Mouse (Mus musculus) forebrain, embryonic 11.5 days (tissue): ENCODE measurements around the gene Cdr2. TPM values are rescaled to one million over a fixed set of nuclear protein-coding genes. Genes with fewer than 3 reads are reported as not detected.

Source experiments
- ATAC-seq: fragments of 200-750 bp; cut with Nextera tagmentation; replicated peaks from 2 replicates; pipeline ENCODE4 v1.8.0; 2017; ENCODE audit warnings: moderate TSS enrichment; ENCODE audit not compliant: low FRiP score
- DNase-seq: peaks from one replicate; pipeline ENCODE4 v3.0.0-alpha.2; 2017; ENCODE audit warnings: low spot score
- H3K27ac ChIP-seq: fragments of 300-500 bp; sonication (generic); 2 replicates; pipeline ENCODE4 v1.5.1; 2014; ENCODE audit warnings: low read depth, low read length
- H3K27me3 ChIP-seq: fragments of 300-500 bp; sonication (generic); 2 replicates; pipeline ENCODE4 v1.6.1; 2014; ENCODE audit warnings: mild to moderate bottlenecking, low read length, mixed read lengths; ENCODE audit not compliant: control insufficient read depth, insufficient read depth
- H3K36me3 ChIP-seq: fragments of 300-500 bp; sonication (generic); 2 replicates; pipeline ENCODE4 v1.6.1; 2014; ENCODE audit warnings: mild to moderate bottlenecking, low read length, moderate library complexity, mixed read lengths; ENCODE audit not compliant: control insufficient read depth, insufficient read depth
- H3K4me1 ChIP-seq: fragments of 300-500 bp; sonication (generic); replicated peaks from 2 replicates; pipeline ENCODE4 v1.6.1; 2014; ENCODE audit warnings: low read length, mixed read lengths; ENCODE audit not compliant: control insufficient read depth, insufficient read depth
- H3K4me2 ChIP-seq: fragments of 300-500 bp; sonication (generic); 2 replicates; pipeline ENCODE4 v1.6.1; 2014; ENCODE audit warnings: low read depth, mild to moderate bottlenecking, low read length, moderate library complexity, mixed read lengths; ENCODE audit not compliant: severe bottlenecking
- H3K4me3 ChIP-seq: fragments of 300-500 bp; sonication (generic); 2 replicates; pipeline ENCODE4 v1.5.1; 2014; ENCODE audit warnings: low read depth, low read length
- H3K9ac ChIP-seq: fragments of 300-500 bp; sonication (generic); 2 replicates; pipeline ENCODE4 v1.6.1; 2014; ENCODE audit warnings: low read length
- H3K9me3 ChIP-seq: fragments of 300-500 bp; sonication (generic); 2 replicates; pipeline ENCODE4 v1.6.1; 2016; ENCODE audit warnings: low read length, mixed read lengths; ENCODE audit not compliant: control insufficient read depth
- WGBS: fragments of 180-500 bp; shearing (Covaris S2); extraction: QIAGEN DNeasy Blood & Tissue Kit; methylation state at CpG from one replicate; pipeline ENCODE4 v1.1.7; 2014; 5-methylcytosine and 5-hydroxymethylcytosine counted together
- polyA plus RNA-seq: library from polyadenylated mRNA; unstranded; fragments of >200 nt; fragmentation: Nextera tagmentation; extraction: Ambion mirVana; gene quantifications from 2 replicates; pipeline ENCODE4 v1.2.1, GENCODE M21; 2014

The Cdr2 gene
- polyA plus RNA-seq, 1 experiment from 2014 or later: 15.6 TPM

DNA sequence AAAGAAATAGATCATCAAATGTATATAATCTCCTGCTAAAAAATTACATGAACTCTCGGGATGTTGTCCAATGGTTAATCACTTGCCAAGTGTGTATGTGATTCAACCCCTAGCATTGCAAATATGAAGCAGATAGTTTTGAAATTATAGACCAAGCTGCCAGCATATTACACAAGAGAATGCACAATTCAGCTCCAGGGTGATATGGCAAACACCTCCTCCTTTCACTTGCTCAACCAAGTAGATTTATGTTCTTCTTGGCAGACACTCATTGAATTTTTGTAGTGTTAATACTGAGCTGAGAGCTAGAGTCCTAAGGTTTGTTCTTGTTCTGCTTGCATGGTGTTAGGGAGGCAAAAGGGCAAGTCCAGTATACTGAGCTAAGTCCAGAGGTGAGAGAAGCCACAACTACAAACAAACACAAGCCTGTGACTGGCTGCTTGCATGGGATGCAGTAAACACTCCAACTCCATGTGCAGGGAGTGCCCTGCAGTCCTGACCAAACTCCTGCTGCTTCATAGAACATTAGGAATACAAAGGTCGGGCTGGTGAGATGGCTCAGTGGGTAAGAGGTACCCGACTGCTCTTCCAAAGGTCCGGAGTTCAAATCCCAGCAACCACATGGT is 21.8 kb upstream of the Cdr2 start:
- Histone ChIP-seq H3K27me3 (no peaks in the 10 kb centered on the region), H3K4me2 (no peak overlapping the region), H3K36me3 (no peaks in the 10 kb centered on the region), H3K27ac (no peak overlapping the region), H3K4me3 (no peak overlapping the region), H3K4me1 (no peaks in the 10 kb centered on the region), H3K9ac (no peak overlapping the region), H3K9me3 (no peaks in the 10 kb centered on the region)
- ATAC-seq (no peak), DNase-seq (no peak)
- WGBS: 79% methylated on average over 4 of the region's 4 CpGs

DNA sequence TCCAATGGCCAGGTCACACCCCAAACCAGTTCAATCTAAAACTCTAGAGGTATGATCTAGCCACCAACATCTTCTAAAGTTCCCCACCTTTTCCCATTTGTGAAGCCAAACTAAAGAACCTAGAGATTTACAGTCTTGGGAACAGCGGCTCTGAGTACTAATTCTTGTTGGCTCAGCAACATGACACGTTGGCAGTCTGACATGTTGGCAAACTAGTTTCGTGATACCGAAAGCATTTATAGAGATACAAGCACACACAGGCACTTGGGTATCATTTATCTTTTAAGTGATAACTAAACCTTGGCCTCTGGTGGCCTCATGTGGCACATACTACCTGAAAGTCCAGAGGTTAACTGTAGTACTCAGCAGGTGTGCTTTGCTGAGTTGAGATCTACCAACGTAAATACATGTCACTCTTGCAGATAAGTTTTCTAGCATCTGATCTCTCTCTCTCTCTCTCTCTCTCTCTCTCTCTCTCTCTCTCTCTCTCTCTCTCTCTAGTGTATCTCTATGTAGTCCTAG is 20.4 kb upstream of the Cdr2 start:
- H3K4me2 ChIP-seq: no peak overlapping the region

DNA sequence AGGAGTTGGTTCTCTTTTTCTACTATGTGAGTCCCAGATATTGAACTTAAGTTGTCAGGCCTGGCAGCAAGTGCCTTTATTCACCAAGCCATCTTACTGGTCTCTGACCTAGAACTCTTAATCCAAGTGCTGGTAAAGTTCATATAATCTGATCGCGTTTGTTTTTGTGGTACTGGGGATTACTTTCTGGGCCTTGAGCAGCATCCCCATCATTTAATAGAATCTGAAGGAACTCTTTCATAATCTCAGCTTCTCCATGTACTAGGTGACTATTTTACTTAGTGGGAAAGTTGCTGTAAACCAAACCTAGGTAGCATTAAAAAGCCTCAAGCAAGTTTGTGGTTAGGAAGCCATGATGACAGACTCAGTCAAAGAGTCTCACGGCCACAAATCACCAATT is 19.8 kb upstream of the Cdr2 start:
- ATAC-seq (no peak), DNase-seq (no peak)
- WGBS: 85% methylated on average over 3 of the region's 3 CpGs
- H3K27ac ChIP-seq: no peak overlapping the region
- no peaks in the 10 kb centered on the region for H3K27me3 ChIP-seq
- H3K4me2 ChIP-seq: no peak overlapping the region
- no peaks in the 10 kb centered on the region for H3K36me3 ChIP-seq
- no peak overlapping the region for H3K4me3 ChIP-seq
- H3K9ac ChIP-seq: no peak overlapping the region
- H3K9me3 ChIP-seq: no peaks in the 10 kb centered on the region
- no peaks in the 10 kb centered on the region for H3K4me1 ChIP-seq

More for the DNA sequence above, 20.4 kb upstream of the Cdr2 start:
- H3K9me3 ChIP-seq: no peaks in the 10 kb centered on the region
- DNase-seq (no peak), ATAC-seq (no peak)
- no peaks in the 10 kb centered on the region for H3K36me3 ChIP-seq
- H3K4me1 ChIP-seq: no peaks in the 10 kb centered on the region
- no peak overlapping the region for H3K9ac ChIP-seq
- H3K27me3 ChIP-seq: no peaks in the 10 kb centered on the region
- H3K4me3 ChIP-seq: no peak overlapping the region
- 91% methylated on average over 5 of the region's 5 CpGs for WGBS
- no peak overlapping the region for H3K27ac ChIP-seq

DNA sequence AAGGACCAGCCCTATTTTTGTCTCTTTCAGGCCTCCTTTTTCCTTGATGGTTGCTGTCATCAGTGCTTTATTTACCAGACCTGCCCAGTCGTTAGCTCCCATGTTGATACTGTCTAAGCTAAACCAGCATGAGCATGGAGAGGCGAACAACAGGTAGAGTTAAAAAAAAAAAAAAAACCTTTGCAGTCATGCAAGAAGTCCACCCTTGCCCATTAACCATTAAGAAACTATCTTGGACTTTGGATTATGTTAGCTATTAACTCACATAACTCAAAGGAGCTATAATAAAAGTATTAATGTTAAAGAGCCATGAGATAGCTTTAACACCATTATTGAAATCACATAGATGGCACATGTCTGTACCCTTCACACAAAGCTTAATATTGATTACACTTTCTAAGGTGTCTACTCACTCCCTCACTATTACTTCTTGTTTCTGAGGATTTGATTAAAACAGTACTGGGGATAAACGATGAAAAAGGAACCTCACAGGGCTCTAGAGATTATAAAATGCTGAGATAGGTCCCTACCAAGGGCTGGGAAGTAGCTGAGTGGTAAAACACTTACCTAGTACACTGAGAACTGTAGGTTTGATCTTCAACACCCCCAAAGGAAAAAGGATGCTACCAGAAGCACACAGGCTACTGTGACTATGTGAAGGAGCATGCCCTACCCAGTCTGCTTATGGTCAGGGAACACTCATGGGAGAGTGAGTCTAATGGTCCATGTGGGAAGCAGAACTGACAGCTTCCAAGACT is 18.1 kb upstream of the Cdr2 start:
- WGBS: 71% methylated on average over 3 of the region's 3 CpGs
- DNase-seq (no peak), ATAC-seq (no peak)
- Histone ChIP-seq H3K27me3 (no peaks in the 10 kb centered on the region), H3K4me2 (no peak overlapping the region), H3K9me3 (no peaks in the 10 kb centered on the region), H3K4me3 (no peak overlapping the region), H3K36me3 (no peaks in the 10 kb centered on the region), H3K4me1 (no peaks in the 10 kb centered on the region), H3K27ac (no peak overlapping the region), H3K9ac (no peak overlapping the region)

DNA sequence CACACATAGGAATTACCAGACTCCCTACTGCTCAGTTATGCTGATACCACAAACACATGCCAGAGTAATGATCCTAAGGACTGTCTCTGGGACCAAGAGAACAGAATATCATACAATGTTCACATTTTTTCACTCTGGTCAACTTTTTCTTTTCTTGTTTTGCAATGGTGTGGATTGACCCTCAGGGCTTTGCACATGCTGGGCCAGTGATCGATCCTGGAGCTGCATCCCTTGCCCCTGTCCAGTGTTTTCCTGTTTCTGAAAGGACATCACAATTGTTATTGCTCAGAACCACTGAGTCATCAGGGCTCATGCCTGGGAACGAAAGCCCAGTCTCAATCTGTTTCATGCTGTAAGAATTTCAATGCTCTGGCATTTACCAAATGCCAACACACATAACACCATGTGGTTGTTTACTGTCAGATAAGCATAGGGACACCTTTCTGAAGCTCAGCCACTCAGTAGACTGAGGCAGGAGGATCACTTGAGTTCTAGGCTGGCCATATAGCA is 17.0 kb upstream of the Cdr2 start:
- no peak overlapping the region for H3K4me3 ChIP-seq
- no peaks in the 10 kb centered on the region for H3K9me3 ChIP-seq
- no peak for DNase-seq
- no peak overlapping the region for H3K27ac ChIP-seq
- no peaks in the 10 kb centered on the region for H3K36me3 ChIP-seq
- no peak for ATAC-seq
- WGBS: 72% methylated on average over 2 of the region's 2 CpGs
- no peaks in the 10 kb centered on the region for H3K4me1 ChIP-seq
- H3K27me3 ChIP-seq: no peaks in the 10 kb centered on the region
- no peak overlapping the region for H3K9ac ChIP-seq
- no peak overlapping the region for H3K4me2 ChIP-seq

DNA sequence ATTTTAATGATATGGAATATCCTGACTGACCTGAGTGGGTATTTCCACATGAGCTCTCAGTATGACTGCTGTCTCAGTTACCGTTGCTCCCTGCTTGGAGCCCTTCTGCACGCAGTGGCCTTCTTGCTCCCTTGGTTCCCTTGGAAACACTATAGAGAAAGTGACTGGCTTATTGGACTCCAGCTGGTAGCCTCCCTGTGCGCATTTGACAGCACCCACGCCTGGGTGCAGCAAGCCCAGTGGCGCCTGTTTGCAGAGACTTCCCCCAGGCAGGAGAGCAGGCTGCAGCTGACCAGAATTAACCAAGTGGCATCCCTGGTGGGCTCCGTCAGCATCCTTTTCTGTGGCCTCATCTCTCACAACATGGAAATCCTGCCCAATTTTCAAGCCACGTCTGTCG is 9.1 kb upstream of the Cdr2 start:
- H3K36me3 ChIP-seq: no peaks in the 10 kb centered on the region
- H3K9ac ChIP-seq: no peak overlapping the region
- 70% methylated on average over 8 of the region's 8 CpGs for WGBS
- ATAC-seq (no peak), DNase-seq (no peak)
- no peak overlapping the region for H3K4me2 ChIP-seq
- H3K4me3 ChIP-seq: no peak overlapping the region
- no peak overlapping the region for H3K27ac ChIP-seq
- no peaks in the 10 kb centered on the region for H3K27me3 ChIP-seq
- no peaks in the 10 kb centered on the region for H3K4me1 ChIP-seq
- no peaks in the 10 kb centered on the region; the same call in 1 of the 2 replicates for H3K9me3 ChIP-seq

DNA sequence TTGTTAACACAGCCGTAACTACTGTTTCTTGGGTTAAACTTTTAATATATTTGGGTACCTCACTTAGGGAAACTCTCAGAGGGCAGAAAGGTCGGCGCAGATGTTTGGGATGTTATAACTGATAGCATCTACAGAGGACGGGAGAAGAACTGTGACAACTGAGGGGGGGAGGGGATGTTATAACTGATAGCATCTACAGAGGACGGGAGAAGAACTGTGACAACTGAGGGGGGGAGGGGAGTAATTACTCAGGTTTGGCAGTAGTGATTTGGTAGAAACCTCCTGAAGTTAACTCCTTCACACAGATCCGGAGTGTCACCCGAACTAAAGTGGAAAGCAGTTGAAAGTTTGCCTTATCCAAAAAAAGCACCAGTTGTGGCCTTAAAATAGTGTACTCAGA is 856 bp upstream of the Cdr2 start:
- ATAC-seq (0 out of 2 replicates have a peak, but pooled peaks have one; percentile 6), DNase-seq (no peak)
- Histone ChIP-seq H3K9me3 (no peaks in the 10 kb centered on the region), H3K4me2 (peak overlapping the region; percentile 88), H3K27ac (no peak overlapping the region), H3K4me3 (peak overlapping the region; percentile 84), H3K27me3 (no peaks in the 10 kb centered on the region), H3K36me3 (no peaks in the 10 kb centered on the region), H3K9ac (peak overlapping the region; percentile 84), H3K4me1 (0 out of 2 replicates have a peak, but pooled peaks cover 3% of the 10 kb centered on the region)
- WGBS: 15% methylated on average over 7 of the region's 7 CpGs

DNA sequence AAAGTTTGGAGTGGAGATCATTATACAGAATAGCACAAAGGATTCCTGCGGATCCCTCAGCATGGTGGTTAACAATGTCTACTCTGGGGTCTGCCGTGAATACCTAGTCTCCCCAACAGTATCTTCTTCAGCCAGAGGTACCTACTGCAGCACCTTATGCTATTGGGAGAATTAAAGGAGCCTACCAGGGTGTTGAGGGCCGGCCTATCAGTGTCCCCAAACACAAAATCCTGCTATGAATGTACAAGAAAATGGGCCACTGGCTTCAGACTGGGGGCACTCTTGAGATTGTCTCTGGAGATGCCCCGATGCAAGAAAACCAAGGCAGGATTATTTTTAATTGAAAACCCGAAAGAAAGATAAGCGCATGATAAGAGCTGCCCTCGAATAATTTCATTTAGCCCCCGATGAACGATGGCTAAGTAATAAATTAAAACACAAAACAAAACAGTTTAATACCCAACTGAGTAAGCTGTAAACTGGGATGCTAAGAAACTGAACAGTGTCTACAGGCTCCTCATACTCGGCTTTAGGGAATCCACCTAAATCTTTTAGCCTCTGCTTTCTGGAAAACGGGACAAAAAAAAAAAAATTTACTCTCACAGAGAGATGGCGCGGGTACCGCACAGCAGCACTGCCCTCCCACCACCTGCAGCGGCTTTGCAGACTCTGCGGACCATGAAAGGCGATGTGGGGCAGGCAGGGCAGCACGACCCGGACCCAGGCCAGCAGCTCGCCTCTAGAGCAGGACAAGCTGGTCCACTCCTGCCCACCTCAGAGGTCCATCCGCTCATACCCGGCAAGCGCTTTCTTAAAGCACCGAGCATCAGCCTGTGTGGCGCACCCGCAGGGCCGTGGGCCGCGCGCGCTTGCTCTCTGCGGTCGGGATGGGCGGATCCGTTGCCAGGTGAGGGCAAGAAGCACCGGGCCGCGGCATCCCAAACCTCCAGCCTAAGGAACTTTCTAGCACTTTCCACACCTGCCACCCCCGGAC is 884 bp downstream of the Cdr2 start:
- Histone ChIP-seq H3K4me1 (0 out of 2 replicates have a peak, but pooled peaks cover 3% of the 10 kb centered on the region), H3K36me3 (no peaks in the 10 kb centered on the region), H3K27ac (peak overlapping the region; percentile 39), H3K4me2 (peak overlapping the region; percentile 88), H3K9ac (peak overlapping the region; percentile 86), H3K27me3 (no peaks in the 10 kb centered on the region), H3K9me3 (no peaks in the 10 kb centered on the region), H3K4me3 (peak overlapping the region; percentile 84)
- DNase-seq: peak; percentile 80
- 3% methylated on average over 39 of the region's 39 CpGs for WGBS
- peak; percentile 47 for ATAC-seq
